Mouse (Mus musculus) granulocyte monocyte progenitor cell, adult 5-6 weeks (primary cell): ENCODE results near the gene Ly75. TPM values are rescaled to one million over a fixed set of nuclear protein-coding genes. Genes with fewer than 3 reads are reported as not detected.

Experiments
- ATAC-seq: replicated peaks from 2 replicates; pipeline ENCODE4 v1.8.0; 2016; ENCODE audit warnings: mild to moderate bottlenecking, moderate TSS enrichment, inconsistent platforms; ENCODE audit not compliant: poor library complexity, severe bottlenecking
- total RNA-seq, 2 experiments: library from RNA; stranded (forward) in 1 of 2; stranded (reverse) in 1 of 2; fragments of 200-712, 200-1000 nt in 1 of 2; fragments of >200 nt in 1 of 2; fragmentation: Nextera tagmentation in 1 of 2; gene quantifications; 2 replicates each; pipeline ENCODE4 v1.2.3; 2014 to 2017

The Ly75 gene
- total RNA-seq, 2 experiments from 2014 or later, result 1.8 to 4.8 TPM

DNA sequence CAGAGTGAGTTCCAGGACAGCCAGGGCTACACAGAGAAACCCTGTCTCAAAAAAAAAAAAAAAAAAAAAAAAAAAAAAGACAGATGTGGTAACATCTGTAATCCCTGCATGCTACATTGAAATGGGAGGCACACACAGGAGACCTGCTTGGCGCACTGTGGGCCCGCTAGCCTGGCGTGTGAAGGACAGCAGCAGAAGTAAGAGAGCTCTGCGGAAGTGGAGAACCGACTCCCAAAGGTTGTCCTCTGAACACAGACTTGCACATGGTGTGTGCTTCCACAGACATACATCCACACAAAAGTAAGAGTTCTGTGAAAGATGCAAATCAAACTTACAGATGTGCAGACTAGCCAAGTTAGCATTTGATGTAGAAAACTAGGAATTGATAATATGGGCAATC, 123.9 kb downstream of the Ly75 start:
- no peak for ATAC-seq

DNA sequence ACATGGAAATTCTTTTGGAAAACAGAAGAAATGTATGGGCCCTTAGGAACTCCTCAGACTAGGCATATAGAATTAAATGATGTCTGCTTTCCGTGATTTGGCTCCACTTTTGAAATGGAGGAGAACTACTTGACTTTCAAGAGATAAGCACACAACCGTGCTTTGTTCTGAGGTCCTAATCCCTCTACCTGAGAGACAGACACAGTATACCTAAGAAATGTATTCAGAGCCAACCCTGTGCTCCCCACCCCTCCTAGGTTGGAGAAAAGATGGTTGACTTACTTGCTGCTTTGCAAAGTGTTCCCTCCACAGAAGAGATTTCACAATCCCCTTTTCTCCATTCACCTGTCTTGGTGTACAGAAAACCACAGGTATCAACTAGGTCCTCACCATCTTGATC, 126.4 kb downstream of the Ly75 start:
- ATAC-seq, result no peak

DNA sequence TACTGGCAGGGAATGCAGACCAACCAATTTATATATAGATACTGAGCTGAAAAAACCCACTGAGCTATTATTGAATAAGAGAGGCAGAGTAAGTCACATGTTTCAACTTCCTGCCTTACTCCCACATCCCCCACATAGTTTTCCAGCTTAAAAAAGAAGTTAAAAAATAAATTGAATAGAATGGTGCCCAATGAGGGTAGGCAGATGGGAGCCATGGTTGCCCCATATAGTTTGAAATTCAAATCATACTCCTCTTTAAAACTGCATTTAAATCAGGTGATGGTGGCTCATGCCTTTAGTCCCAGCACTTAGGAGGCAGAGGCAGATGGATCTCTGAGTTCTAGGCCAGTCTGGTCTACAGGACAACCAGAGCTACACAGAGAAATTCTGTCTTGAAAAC, 129.6 kb downstream of the Ly75 start:
- no peak for ATAC-seq

DNA sequence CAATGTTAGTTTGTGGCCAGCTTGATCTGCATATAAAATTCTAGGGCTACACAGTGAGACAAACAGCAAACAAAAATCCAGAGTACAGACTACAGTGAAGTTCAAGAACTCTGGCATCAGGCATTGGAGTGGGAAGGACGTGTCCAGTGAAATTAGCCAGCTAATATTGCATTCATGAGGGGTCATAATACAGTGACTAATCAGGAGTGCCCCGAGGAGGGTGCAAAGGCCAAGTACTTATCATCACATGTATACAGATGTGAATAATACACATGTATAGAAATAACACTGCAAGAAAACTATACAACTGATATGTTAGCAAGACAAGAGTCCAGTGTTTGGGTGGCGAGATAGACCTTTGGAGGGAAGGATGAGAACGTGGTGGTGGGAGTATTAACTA, 130.3 kb downstream of the Ly75 start:
- no peak for ATAC-seq

Other genes with a start within 250 kb of the Ly75 start
- 74.9 and 115 TPM in 2 replicates for gene Baz2b, start 173.5 kb downstream of the Ly75 start, total RNA-seq (2014; fragmentation: Nextera tagmentation)
- 76.0 and 80.2 TPM in 2 replicates for gene Baz2b, start 173.5 kb downstream of the Ly75 start, total RNA-seq (2017)
- gene March7, start 173.4 kb downstream of the Ly75 start, total RNA-seq (2014; fragmentation: Nextera tagmentation), result 53.4 and 54.1 TPM in 2 replicates
- gene March7, start 173.4 kb downstream of the Ly75 start, total RNA-seq (2017), result 71.9 and 82.6 TPM in 2 replicates
- 2.4 and 6.9 TPM in 2 replicates for gene Cd302, start 98.8 kb downstream of the Ly75 start, total RNA-seq (2014; fragmentation: Nextera tagmentation)
- gene Cd302, start 98.8 kb downstream of the Ly75 start, total RNA-seq (2017), result 0.98 and 2.0 TPM in 2 replicates
- 2.4 TPM in 1 of 2 replicates, not detected in the other for gene Pla2r1, start 170.0 kb upstream of the Ly75 start, total RNA-seq (2014; fragmentation: Nextera tagmentation)
- gene Pla2r1, start 170.0 kb upstream of the Ly75 start, total RNA-seq (2017), result 0.39 and 3.5 TPM in 2 replicates